Mouse (Mus musculus): ENCODE measurements at regions not wholly inside any gene's neighbourhood (a gene's known extent, or its start where the extent isn't known, plus 50 kb on each side); places are given as distances from the start of the nearest gene placed in this dataset.
"Not testable (repeated sequence)": the region's sequence is repeated elsewhere in the genome, so short reads cannot be mapped to it uniquely, and the experiment has no call there.

DNA sequence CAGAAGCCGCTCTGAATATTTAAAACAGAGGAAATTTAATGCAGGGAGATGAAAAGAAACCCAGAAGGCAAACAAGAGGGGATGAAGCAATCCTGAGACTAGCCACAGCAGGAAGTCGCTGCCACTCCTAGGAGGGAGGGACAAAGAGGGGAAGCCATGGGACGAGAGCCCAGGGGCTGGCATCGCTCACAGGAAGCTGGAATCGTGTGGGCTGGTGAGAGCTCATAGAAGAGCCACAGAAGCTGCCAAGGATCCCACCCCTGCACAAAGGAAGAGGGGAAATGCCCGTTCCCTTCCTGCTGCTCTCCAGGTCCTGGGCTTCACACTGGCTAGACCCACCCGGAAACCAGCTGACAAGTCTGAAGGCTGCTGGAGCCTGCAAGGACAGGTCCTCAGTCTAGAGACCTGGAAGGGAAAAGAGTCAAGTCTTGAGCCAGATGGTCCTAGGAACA is 101.4 kb upstream of the Klf3 start:
- DNase-seq, result peak; percentile 87 to 93

DNA sequence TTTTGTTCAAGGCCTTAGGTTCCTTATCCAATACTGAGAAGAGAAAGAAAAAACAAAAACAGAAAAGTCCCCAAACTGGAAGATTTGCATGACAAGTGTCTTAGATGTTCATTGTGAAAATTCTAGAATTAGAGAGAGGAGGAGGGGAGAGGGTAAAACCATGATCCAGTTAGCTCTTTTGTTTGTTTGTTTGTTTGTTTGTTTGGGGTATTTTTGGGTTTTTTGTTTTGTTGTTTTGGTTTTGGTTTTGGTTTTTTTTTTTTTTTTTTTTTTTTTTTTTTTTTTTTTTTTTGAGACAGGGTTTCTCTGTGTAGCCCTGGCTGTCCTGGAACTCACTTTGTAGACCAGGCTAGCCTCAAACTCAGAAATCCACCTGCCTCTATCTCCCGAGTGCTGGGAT is 100.8 kb upstream of the Klf3 start:
- not testable (repeated sequence) for DNase-seq

DNA sequence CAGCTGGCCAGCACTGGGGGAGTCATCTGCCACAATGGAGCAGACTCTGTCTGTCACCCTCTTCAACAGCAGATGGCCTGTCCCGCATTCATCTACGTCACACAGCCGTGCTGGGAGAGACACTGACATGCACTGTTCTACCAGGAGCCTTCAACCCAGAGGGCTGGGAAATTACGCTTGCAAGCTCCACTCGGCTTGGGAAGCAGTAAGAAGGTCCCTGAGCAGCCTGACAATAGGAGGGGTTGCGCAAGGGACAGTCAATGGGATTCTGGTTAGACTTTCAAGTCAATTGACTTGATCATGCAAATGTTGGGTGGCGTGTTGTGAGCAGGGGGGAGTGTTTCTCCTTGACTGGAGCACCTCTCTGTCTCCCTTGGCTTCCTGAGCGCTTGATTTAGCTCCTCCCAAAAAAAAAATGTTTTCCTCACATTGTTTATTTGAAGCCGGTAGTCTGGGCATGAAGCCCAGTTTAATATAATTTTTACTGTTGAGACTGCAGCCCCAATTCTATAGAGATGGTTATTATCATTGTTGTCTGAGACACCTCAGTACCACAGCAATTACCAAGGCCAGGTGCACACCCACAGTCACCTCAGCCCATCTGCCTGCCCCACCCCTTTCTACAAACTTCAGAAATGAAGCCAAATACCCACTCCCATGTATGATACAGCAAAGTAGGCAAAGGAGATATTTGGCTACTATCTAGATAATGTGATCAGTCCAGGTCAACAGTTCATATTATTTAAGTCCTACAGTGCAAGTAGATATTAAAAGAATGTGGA is 99.9 kb upstream of the Klf3 start:
- peak; percentile 51 to 65 for DNase-seq

DNA sequence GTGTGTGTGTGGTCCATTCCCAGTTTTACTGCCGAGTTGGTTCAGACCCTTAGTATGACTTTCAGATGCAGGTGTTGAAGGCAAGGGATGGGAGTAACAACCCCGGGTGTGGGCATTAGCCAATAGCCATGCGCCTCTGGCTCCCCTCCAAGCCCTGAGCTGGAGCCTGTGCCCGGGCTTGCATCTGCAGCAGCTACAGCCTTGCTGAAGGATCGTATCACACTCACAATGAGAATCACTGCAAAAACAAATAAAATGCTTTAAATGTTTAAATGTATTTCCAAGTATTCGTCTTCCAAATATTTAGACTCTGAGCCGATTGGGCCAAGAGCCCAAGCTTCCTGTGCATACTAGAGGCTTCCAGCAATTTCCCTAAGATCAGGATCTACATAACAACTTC is 99.0 kb upstream of the Klf3 start:
- peak; percentile 78 to 90 for DNase-seq

DNA sequence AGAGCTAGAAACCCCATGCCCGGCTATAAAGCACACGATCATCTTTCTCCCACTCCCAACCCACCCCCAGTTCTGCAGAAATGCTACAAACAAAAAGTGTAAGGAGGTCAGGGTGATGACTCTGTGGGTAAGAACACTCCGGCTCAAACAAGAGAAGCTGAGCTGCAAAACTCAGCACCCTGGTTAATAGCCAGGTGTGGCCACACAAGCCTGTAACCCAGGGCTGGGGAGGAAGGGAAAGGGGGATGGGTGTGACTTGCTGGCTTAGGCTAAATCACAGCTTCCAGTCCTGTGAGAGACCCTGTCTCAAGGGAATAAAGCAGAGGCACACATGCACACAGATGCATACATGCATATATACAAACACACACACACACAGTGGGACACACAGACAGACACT is 96.6 kb upstream of the Klf3 start:
- DNase-seq, result no peak

DNA sequence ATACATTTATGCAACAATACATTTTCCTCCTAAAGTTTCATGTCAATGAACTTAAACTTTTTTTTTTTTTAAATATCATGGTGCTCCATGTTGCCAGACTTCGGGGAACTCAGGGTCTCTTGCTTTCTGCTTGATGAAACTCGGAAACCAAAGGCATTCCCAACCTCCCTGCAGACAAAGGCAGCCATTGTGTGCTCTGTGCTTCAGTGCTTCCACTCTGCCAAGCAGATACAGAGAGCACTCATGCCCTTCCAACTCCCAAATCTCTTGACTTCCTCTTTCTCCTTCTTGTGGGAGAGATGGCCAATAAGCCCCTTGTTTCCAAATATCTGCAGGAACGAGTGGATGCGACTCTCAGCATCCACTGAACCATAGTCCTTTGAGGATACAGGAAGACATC is 94.0 kb upstream of the Klf3 start:
- no peak for DNase-seq

DNA sequence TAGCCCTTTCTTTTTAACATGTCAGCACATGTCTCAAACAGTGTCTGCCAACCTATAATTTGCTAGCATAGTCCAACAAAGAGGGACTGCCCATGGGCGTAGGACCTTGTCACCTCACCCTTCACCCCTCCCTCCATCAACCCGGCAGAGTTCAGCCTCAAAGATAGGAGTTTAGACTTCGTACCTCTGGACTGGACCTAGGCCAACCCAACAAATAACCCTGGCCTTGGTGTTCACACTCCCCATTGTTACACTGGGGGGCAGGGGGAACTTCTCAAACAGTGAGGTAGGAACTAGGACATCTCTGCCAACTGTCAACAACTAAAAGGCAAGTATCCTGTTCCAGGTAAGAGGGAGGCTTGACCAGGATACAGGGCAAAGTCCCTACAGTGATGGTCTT is 93.0 kb upstream of the Klf3 start:
- no peak for DNase-seq

DNA sequence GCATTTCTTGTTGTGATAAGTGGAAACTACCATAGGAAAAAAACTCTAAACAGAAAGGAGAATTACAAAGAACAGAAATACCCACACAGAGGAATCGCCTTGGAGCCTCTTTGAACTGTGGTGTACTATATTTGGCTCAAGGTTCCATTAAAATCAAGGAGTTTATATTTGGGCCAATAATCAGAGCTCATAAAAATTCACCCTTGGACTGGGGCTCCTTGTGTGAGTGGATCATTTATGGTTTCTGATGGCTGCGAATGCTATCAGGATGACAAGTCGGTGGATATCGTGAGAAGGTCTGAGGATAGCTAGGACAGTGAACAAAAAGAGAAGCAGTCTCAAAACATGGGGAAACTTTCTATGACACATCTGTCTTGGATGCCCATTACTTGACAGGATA is 92.2 kb upstream of the Klf3 start:
- no peak for DNase-seq

DNA sequence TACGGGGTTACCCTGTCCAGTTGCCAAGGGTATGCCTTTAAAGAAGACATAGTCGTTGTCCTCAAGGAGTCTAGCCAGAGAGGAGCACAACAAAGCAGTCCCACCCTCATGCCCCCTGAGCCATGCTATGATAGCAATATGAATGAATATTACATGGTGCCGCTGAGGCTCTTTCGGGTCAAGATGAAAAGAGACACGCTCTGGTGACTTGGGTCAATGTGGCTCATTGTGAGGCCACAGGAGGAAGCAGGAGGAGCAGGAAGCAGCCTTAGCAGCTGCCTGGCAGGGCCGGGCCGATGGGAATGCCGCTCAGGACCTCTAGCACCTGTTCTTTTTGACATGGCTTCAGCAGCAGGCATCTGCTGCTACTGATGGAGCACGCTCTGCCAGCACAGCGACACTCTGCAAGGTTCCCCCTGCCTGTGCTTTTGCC is 89.0 kb upstream of the Klf3 start:
- DNase-seq, result no peak

DNA sequence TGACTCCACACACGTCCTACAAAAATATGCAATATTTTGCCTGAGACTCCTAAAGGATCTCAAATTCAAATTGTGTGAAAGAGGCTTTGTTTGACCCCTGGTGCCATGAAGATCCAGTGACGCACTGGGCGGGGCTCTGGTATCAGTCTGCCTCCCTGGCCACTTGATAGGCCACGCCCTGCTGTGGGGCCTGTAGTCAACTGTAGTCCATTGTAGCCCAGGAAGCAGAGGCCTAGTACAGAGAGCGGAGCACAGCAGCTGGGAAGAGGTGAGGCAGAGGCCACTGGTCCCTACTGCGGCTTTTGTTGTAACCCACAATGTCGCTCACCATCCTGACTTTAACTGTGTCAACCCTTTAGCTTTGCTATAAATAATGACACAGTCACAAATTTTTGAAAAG is 88.5 kb upstream of the Klf3 start:
- no peak for DNase-seq

DNA sequence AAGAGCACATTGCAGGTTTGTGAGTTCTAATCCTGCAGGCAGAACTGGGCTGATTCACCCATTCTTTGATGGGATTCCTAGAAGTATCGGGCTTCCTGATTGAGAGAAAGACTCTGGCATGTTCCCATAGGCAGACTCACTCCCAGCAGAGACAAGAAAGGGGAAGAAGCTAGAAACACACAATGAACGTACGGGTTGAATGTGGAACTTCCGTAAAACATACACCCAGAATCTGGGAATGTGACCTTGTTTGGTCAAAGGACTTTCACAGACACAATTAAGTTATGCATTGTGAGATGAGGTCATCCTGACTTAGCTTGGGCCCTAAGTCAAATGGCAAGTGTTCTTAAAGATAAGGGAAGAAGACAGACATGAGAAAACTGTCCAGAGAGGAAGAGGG is 86.6 kb upstream of the Klf3 start:
- DNase-seq, result no peak

DNA sequence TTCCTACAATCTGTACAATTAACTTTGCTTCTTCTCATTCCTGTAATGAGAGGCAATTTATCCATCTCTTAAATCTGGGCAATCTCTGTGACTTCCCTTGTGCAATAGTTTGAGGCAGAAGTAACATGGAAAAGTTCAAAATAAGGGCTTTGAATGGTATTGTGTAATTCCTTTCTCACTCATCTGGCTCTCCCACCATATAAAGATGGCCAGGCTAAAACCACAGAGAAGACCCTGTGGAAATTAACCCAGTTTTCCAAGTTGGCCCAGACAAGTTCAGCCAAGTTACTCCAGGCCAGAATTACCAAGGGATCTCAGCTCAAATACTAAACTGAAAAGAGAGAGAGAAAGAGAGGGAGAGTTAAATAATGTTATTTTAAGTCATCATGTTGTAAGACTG is 81.0 kb upstream of the Klf3 start:
- no peak for DNase-seq

DNA sequence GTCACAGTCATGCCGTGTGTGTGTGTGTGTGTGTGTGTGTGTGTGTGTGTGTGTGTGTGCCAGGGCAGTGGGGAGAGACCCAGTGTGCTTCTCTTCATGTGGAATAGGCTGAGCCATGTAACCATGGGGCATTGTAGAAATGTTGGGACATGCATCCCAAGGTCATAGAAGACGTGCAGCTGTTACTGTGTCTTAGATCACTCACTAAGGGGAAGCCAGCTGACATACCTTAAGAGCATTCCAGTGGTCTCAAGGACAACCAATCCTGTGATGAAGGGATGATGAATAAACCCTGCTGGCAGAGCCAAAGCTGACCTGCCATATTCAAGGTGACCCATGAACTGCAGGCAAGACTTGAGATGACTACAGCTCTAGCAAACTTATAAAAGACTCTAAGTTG is 75.3 kb upstream of the Klf3 start:
- DNase-seq, result no peak

DNA sequence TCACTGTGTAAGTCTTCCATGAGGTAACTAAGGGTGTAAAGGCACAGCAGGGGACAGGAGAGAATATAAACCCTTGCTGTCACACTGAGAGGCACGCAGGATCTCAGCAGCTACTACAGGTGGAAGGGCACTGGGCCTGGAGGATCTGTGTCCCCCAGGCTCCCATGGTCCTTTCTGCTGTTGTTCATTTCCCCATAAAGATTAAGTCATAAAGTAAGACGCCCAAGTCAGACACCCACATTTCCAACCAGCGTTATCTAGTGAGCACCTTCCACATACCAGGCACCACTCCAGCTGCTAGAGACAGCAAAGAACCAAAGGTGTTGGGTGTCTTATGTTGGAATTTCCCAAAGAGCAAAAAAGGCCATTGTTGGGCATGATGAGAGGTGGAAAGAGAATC is 70.8 kb upstream of the Klf3 start:
- no peak for DNase-seq

DNA sequence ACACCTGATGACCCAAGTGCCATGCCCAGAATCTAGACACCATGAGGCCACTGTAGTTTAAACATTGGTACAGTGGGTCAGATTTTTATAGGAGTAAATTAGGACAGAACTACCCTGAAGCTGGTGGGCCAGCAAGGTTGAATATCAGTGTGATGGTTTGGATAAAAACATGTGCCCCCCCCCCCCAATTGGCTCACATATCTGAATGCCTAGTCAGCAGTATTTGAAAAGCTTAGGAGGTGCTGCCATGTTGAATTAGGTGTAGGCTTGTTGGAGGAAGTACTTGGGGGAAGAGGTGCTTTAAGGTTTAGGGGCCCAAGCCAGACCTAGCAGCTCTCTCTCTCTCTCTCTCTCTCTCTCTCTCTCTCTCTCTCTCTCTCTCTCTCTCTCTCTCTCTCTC is 66.2 kb upstream of the Klf3 start:
- no peak for DNase-seq

DNA sequence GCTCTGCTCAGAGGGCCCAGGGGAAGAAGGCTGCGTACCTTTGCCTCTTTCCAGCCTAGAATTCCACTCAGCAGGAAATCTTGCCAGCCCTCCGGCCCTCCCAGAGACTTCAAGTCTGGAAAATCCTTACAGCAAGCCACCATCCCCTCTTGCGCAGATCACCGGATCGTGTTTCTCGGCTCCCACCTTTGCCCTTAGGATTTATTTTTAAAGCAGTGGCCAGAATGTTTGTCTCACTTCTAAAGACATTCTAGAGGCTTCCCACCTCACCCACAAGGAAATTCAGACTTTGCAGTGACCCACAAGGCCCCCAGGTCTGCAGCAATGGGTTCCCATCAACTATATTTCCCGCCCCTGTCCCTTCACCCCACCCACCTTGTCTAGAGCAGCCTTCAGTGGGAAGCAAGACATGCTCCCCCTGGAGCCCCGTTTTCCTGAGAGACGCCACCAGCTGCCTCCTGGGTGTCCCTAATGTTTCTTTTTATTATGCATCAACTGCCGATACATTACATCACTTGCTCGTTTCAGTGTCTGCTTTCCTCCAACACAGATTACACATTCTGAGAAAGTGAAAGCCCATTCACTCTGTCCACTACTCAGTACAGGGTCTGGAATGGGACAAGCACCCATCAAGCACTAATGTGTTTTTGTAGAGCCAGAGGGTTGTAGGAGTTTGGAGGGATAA is 65.0 kb upstream of the Klf3 start:
- DNase-seq, result no peak

DNA sequence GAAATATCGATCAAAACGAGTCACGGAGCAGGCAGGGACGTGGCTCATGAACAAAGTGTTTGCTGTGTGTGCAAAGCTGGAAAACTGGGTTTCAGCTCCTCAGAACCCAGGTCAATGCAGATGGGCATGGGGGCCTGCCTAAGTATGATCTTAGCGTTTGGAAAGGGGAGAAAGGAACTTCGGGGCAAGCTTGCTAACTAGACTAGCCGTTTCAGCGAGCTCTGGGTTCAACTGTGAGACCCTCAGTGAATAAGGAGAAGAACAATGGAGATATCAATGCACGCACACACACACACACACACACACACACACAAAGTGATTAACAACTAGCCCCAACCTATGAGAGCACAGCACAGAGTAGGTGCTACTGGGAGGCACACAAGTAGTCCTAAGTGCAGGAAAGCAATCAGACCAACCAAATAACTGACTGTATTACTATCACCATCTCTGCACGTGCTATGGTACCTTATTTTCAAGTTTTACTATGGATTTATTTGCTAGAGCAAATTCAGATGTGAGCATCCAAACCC is 64.3 kb upstream of the Klf3 start:
- no peak for DNase-seq

DNA sequence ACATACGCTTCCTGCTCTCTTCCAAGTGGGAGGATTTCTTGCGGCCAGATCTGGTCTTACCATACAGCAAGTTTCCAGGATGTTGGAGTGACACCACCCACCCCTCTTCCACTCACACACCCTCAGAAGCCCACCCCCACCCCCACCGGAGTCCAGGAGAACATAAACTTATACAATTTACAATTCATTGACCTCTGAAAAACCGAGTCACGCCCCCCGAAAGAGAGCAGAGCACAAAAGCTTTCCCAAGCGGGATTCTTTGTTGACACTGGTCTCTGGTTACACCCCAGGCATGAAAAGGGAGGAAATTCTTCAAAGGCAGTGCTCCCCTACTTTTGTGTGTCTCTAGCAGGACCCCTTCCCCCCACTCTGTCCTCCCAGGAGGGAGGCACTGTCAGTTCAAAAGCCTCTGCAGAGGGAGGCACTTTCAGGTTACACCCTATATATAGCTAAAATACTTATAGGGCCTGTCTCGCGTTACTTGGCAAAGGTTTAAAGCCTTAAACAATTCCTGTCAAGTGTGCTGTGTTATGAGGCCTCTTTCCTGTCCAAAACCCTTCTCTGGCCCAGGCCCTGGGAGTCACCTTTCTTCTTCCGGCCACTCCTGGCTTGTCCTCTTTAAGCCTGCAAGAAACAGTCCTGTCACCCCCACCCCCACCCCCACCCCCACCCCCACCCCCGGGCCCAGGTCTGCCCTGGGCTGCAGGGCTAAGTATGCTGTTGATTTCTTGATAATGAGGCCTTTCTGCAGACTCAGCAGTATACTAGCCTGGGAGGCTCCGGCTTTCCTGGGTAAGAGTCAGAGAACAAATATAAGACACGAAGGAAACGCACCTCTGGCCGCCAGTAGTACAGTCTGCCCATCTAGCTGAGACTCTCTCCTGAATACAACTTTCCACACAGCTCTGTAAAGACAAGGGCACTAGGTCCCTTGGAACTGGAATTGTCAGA is 63.6 kb upstream of the Klf3 start:
- DNase-seq, result peak; percentile 35 to 64

DNA sequence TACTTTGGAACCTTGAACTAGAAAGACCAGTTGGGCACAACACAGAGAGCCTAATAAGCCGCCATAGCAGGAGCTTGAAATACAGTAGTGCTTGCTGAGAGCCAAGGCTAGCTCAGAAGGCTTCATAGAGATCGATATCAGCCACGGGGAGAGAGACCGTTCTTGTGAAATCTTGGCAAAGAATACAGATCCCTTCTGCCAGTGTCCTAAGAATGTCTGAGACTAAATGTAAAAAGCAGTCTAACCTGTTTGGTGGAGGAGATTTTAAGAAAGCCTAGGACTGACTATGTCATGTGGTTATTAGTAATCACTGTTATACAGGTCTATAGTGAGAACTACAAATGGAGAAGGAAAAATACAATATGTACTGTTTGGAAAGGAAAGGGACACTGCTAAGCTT is 59.1 kb upstream of the Klf3 start:
- DNase-seq, result no peak

DNA sequence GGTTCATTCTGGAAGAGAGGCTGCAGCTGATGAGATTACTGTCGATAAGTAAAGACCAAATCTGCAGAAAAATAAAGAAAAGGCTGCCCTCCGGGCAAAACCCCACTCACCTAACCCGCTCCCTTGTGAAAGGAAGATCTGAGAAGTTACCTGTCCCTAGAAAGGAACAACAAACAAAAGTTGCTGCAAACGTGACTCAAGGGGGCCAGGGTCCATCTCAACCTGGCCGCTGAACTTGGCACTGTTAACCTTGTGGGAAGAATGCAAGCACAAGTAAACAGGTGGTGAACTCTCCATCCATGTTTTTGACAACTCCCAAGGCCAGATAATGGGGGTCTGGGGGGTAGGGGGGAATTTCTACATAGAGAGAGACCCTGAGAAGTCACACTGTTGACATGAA is 58.7 kb upstream of the Klf3 start:
- DNase-seq, result no peak

DNA sequence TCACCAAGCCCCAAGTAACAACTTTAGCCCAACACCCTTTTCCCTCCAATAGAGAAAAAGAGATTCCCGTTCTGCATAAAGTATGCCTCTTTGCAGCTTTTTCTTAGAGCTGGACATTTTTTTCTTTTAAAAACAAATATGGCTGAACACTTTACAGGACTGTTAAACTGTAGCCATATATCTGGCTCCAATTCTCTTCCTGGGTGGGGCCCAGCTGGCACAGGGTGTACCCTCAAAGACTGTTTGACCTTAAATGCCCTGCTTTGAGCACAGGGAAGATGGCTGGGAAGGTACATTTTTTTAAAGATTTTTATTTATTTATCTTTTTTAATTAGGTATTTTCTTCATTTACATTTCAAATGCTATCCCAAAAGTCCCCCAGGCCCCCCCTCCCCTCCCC is 55.7 kb upstream of the Klf3 start:
- DNase-seq, result no peak

DNA sequence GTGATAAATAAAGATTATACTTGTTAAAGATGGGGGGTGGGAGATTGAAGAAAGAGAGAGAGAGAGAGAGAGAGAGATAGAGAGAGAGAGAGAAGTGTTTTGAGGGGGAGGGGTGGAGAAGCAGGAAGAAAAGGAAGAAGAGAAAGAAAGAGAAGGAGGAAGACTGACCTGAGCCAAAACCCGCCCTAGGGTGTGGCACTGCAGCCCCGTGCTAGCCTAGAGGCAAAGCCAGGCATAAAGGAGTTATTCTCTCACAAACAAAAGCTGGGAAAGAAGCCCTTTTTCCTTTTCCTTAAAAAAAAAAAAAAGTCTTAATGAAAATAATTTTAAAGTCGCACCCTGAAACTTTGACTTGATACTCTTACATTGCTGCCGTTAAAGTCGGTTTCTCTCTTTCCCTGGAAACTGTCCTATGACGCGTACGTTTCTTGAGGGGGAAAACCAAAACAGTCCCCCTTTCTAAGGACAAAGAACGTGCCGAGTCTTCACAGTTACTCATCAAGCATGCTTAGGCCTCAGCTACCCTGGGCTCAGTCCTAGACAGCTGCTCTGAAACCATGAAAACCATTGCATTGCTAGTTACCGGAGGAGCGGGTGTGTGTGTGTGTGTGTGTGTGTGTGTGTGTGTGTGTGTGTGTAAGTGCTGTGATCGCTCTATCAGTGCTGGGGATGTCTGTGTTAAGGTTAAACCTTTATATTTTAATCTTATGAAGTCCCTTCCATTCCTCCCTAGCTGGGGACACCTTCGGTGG is 53.6 kb upstream of the Klf3 start:
- no peak for DNase-seq

DNA sequence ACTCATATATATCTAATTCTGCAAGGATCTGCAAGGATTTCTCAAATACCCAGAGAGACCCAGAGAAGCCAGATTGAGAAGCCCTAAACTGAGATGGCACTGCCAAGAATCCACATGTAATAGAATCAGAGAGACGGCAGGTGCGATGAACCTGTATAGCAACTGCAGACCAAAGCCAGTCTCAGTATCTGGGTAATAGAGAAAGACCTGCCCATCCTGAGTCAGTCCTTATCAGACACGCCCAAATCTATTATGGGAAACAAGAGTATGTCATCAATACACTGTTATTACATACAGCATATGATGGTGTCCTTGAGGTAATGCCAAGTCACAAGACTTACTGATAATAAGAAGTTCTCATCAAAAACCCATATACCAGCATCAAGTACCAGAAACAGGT is 52.8 kb upstream of the Klf3 start:
- DNase-seq, result no peak
